Mouse (Mus musculus): Measurements from ENCODE around the gene Iyd. TPM values are rescaled to one million over a fixed set of nuclear protein-coding genes. Genes with fewer than 3 reads are reported as not detected.
"Not testable (repeated sequence)": the region's sequence is repeated elsewhere in the genome, so short reads cannot be mapped to it uniquely, and the experiment has no call there.

Iyd gene
- polyA plus RNA-seq (2012; fragmentation: generic; extraction: Trizol): not detected
- long read RNA-seq, experiment 1: 0 reads
- long read RNA-seq, experiment 2: 0 reads

GRCm38 (mm10) chr10:3540003-3540827 lies at the start of gene Iyd:
Iyd (plus strand) TSS chr10:3540240.
- Histone ChIP-seq H3ac (ENCODE audit: control insufficient read depth, insufficient read length, low read depth) (no peak within 1 kb of the TSS), H3K4me3 (ENCODE audit: insufficient read depth, poor library complexity, severe bottlenecking) (no peak within 1 kb of the TSS), H3K36me3 (ENCODE audit: control insufficient read depth, insufficient read depth) (no peaks in the 10 kb centered on the region), H3K79me2 (ENCODE audit: control insufficient read depth, insufficient read depth) (no peaks in the 10 kb centered on the region), H3K27me3 (ENCODE audit: control insufficient read depth, insufficient read depth, insufficient read length) (peaks cover 40% of the 10 kb centered on the region), H3K79me3 (ENCODE audit: low read depth) (no peaks in the 10 kb centered on the region)
- no peak for TF ChIP-seq MAX (IDR thresholded peaks at IDR 0.05)
- no peak for TF ChIP-seq MYOG (IDR thresholded peaks at IDR 0.05; ENCODE audit: control insufficient read depth, extremely low read depth, insufficient read length)
- TF ChIP-seq CTCF (IDR thresholded peaks at IDR 0.05; ENCODE audit: control insufficient read depth, insufficient read depth, insufficient read length): no peak
- no peak for TF ChIP-seq CEBPB (IDR thresholded peaks at IDR 0.05; ENCODE audit: low read depth)
- no peak for TF ChIP-seq FOSL1 (IDR thresholded peaks at IDR 0.05; ENCODE audit: insufficient read depth, low read length, poor library complexity, severe bottlenecking)
- no peak for TF ChIP-seq MYOD1 (IDR thresholded peaks at IDR 0.05; ENCODE audit: control insufficient read depth, insufficient read length, low read depth)
- TF ChIP-seq USF1 (IDR thresholded peaks at IDR 0.05; ENCODE audit: low read depth): no peak

GRCm38 (mm10) chr10:3496791-3497190 lies 43.2 kb upstream of the Iyd start:
- Histone ChIP-seq H3K4me3 (ENCODE audit: insufficient read depth, poor library complexity, severe bottlenecking) (no peak overlapping the region), H3ac (ENCODE audit: control insufficient read depth, insufficient read length, low read depth) (no peak overlapping the region), H3K79me2 (ENCODE audit: control insufficient read depth, insufficient read depth) (no peaks in the 10 kb centered on the region), H3K79me3 (ENCODE audit: low read depth) (no peaks in the 10 kb centered on the region), H3K27me3 (ENCODE audit: control insufficient read depth, insufficient read depth, insufficient read length) (no peaks in the 10 kb centered on the region), H3K36me3 (ENCODE audit: control insufficient read depth, insufficient read depth) (no peaks in the 10 kb centered on the region)
- no peak for TF ChIP-seq MYOD1 (IDR thresholded peaks at IDR 0.05; ENCODE audit: control insufficient read depth, insufficient read length, low read depth)
- no peak for TF ChIP-seq FOSL1 (IDR thresholded peaks at IDR 0.05; ENCODE audit: insufficient read depth, low read length, poor library complexity, severe bottlenecking)
- no peak for TF ChIP-seq MAX (IDR thresholded peaks at IDR 0.05)
- TF ChIP-seq CTCF (IDR thresholded peaks at IDR 0.05; ENCODE audit: control insufficient read depth, insufficient read depth, insufficient read length): no peak
- no peak for TF ChIP-seq MYOG (IDR thresholded peaks at IDR 0.05; ENCODE audit: control insufficient read depth, extremely low read depth, insufficient read length)
- no peak for TF ChIP-seq USF1 (IDR thresholded peaks at IDR 0.05; ENCODE audit: low read depth)
- no peak for TF ChIP-seq CEBPB (IDR thresholded peaks at IDR 0.05; ENCODE audit: low read depth)

- H3ac ChIP-seq (ENCODE audit: control insufficient read depth, insufficient read length, low read depth); H3K79me2 ChIP-seq (ENCODE audit: control insufficient read depth, insufficient read depth); H3K36me3 ChIP-seq (ENCODE audit: control insufficient read depth, insufficient read depth); H3K79me3 ChIP-seq (ENCODE audit: low read depth); H3K4me3 ChIP-seq (ENCODE audit: insufficient read depth, poor library complexity, severe bottlenecking); H3K27me3 ChIP-seq (ENCODE audit: control insufficient read depth, insufficient read depth, insufficient read length): not testable (repeated sequence)
Observed at GRCm38 (mm10) chr10:3500846-3501245, 39.2 kb upstream of the Iyd start.

GRCm38 (mm10) chr10:3507484-3508221 lies 32.4 kb upstream of the Iyd start:
- TF ChIP-seq CTCF (IDR thresholded peaks at IDR 0.05; ENCODE audit: control insufficient read depth, insufficient read depth, insufficient read length) (no peak), MYOG (IDR thresholded peaks at IDR 0.05; ENCODE audit: control insufficient read depth, extremely low read depth, insufficient read length) (no peak), MAX (IDR thresholded peaks at IDR 0.05) (no peak), CEBPB (IDR thresholded peaks at IDR 0.05; ENCODE audit: low read depth) (no peak), FOSL1 (IDR thresholded peaks at IDR 0.05; ENCODE audit: insufficient read depth, low read length, poor library complexity, severe bottlenecking) (no peak), USF1 (IDR thresholded peaks at IDR 0.05; ENCODE audit: low read depth) (no peak), MYOD1 (IDR thresholded peaks at IDR 0.05; ENCODE audit: control insufficient read depth, insufficient read length, low read depth) (no peak)
- no peaks in the 10 kb centered on the region for H3K79me2 ChIP-seq (ENCODE audit: control insufficient read depth, insufficient read depth)
- no peak overlapping the region for H3K4me3 ChIP-seq (ENCODE audit: insufficient read depth, poor library complexity, severe bottlenecking)
- no peaks in the 10 kb centered on the region for H3K36me3 ChIP-seq (ENCODE audit: control insufficient read depth, insufficient read depth)
- H3ac ChIP-seq (ENCODE audit: control insufficient read depth, insufficient read length, low read depth): no peak overlapping the region
- H3K79me3 ChIP-seq (ENCODE audit: low read depth): no peaks in the 10 kb centered on the region
- no peaks in the 10 kb centered on the region for H3K27me3 ChIP-seq (ENCODE audit: control insufficient read depth, insufficient read depth, insufficient read length)

GRCm38 (mm10) chr10:3508222-3508588 lies 31.8 kb upstream of the Iyd start:
- no peaks in the 10 kb centered on the region for H3K36me3 ChIP-seq (ENCODE audit: control insufficient read depth, insufficient read depth)
- no peaks in the 10 kb centered on the region for H3K79me3 ChIP-seq (ENCODE audit: low read depth)
- no peak overlapping the region for H3K4me3 ChIP-seq (ENCODE audit: insufficient read depth, poor library complexity, severe bottlenecking)
- no peak for TF ChIP-seq CTCF (IDR thresholded peaks at IDR 0.05; ENCODE audit: control insufficient read depth, insufficient read depth, insufficient read length)
- no peak for TF ChIP-seq CEBPB (IDR thresholded peaks at IDR 0.05; ENCODE audit: low read depth)
- TF ChIP-seq MYOD1 (IDR thresholded peaks at IDR 0.05; ENCODE audit: control insufficient read depth, insufficient read length, low read depth): no peak
- TF ChIP-seq FOSL1 (IDR thresholded peaks at IDR 0.05; ENCODE audit: insufficient read depth, low read length, poor library complexity, severe bottlenecking): no peak
- no peak for TF ChIP-seq USF1 (IDR thresholded peaks at IDR 0.05; ENCODE audit: low read depth)
- no peak for TF ChIP-seq MYOG (IDR thresholded peaks at IDR 0.05; ENCODE audit: control insufficient read depth, extremely low read depth, insufficient read length)
- no peak for TF ChIP-seq MAX (IDR thresholded peaks at IDR 0.05)
- no peaks in the 10 kb centered on the region for H3K27me3 ChIP-seq (ENCODE audit: control insufficient read depth, insufficient read depth, insufficient read length)
- H3K79me2 ChIP-seq (ENCODE audit: control insufficient read depth, insufficient read depth): no peaks in the 10 kb centered on the region
- H3ac ChIP-seq (ENCODE audit: control insufficient read depth, insufficient read length, low read depth): no peak overlapping the region

All from C2C12 (cell line).